Mouse (Mus musculus) embryonic facial prominence, embryonic 11.5 days (tissue): ENCODE results near the gene Gm20916. TPM values are rescaled to one million over a fixed set of nuclear protein-coding genes. Genes with fewer than 3 reads are reported as not detected.
"Not testable (repeated sequence)": the region's sequence is repeated elsewhere in the genome, so short reads cannot be mapped to it uniquely, and the experiment has no call there.

Experiments used
- ATAC-seq: fragments of 200-750 bp; cut with Nextera tagmentation; replicated peaks from 2 replicates; pipeline ENCODE4 v1.8.0; 2017; ENCODE audit warnings: low read depth; ENCODE audit not compliant: insufficient number of reproducible peaks, low FRiP score, low TSS enrichment
- DNase-seq: peaks from one replicate; pipeline ENCODE4 v3.0.0-alpha.2; 2015; ENCODE audit warnings: low spot score
- H3K27ac ChIP-seq: fragments of 300-500 bp; sonication (generic); replicated peaks from 2 replicates; pipeline ENCODE4 v1.5.1; 2014; ENCODE audit warnings: mild to moderate bottlenecking, low read depth, low read length, control low read depth
- H3K27me3 ChIP-seq: fragments of 300-500 bp; sonication (generic); 2 replicates; pipeline ENCODE4 v1.6.1; 2014; ENCODE audit warnings: mild to moderate bottlenecking, low read length, moderate library complexity, mixed read lengths; ENCODE audit not compliant: control insufficient read depth, insufficient read depth
- H3K36me3 ChIP-seq: fragments of 300-500 bp; sonication (generic); replicated peaks from 2 replicates; pipeline ENCODE4 v1.6.1; 2014; ENCODE audit warnings: low read depth, mild to moderate bottlenecking, low read length, moderate library complexity, mixed read lengths; ENCODE audit not compliant: control insufficient read depth, insufficient read depth
- H3K4me1 ChIP-seq: fragments of 300-500 bp; sonication (generic); 2 replicates; pipeline ENCODE4 v1.6.1; 2014; ENCODE audit warnings: low read length, mixed read lengths; ENCODE audit not compliant: control insufficient read depth, insufficient read depth
- H3K4me2 ChIP-seq: fragments of 300-500 bp; sonication (generic); 2 replicates; pipeline ENCODE4 v1.6.1; 2014; ENCODE audit warnings: low read depth, mild to moderate bottlenecking, control low read depth, low read length, moderate library complexity
- H3K4me3 ChIP-seq: fragments of 300-500 bp; sonication (generic); 2 replicates; pipeline ENCODE4 v1.5.1; 2014; ENCODE audit warnings: low read depth, low read length, control low read depth
- H3K9ac ChIP-seq: fragments of 300-500 bp; sonication (generic); replicated peaks from 2 replicates; pipeline ENCODE4 v1.6.1; 2014; ENCODE audit warnings: mild to moderate bottlenecking, control low read depth, low read length
- H3K9me3 ChIP-seq: fragments of 300-500 bp; sonication (generic); replicated peaks from 2 replicates; pipeline ENCODE4 v1.6.1; 2016; ENCODE audit warnings: mild to moderate bottlenecking, low read length, inconsistent platforms, mixed read lengths; ENCODE audit not compliant: control insufficient read depth
- WGBS: fragments of 180-500 bp; shearing (Covaris S2); extraction: QIAGEN DNeasy Blood & Tissue Kit; methylation state at CpG from one replicate; pipeline ENCODE4 v1.1.7; 2014; 5-methylcytosine and 5-hydroxymethylcytosine counted together
- polyA plus RNA-seq: library from polyadenylated mRNA; unstranded; fragments of >200 nt; fragmentation: Nextera tagmentation; extraction: Ambion mirVana; gene quantifications from 2 replicates; pipeline ENCODE4 v1.2.1, GENCODE M21; 2014

Gm20916 gene
- not detected in 2 replicates for polyA plus RNA-seq

DNA sequence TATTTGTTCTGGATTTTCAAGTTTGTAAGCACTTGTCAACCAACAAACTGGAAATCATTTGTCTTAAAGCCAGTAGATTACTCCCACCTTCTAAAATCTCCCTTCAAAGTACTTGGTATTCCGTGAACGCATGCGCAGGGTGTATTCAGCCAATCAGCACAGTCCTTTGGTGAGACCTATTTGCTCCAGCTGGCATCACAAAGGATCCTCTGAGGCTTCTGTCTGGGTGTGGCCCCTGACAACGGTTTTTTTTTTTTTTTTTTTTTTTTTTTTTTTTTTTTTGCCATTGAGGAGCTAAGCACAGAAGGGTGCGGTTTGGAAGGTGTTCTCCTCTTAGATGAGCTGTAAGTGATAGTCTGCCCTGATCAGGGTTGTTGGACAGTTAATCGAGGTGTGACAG lies at the start of gene Gm20916:
TSS of gene Gm20916 (plus strand) at position 301 of the 400 bp plus-strand sequence.
- H3K9me3 ChIP-seq, H3K4me2 ChIP-seq, H3K27me3 ChIP-seq, H3K36me3 ChIP-seq, H3K9ac ChIP-seq, H3K4me1 ChIP-seq, DNase-seq, H3K27ac ChIP-seq, H3K4me3 ChIP-seq, ATAC-seq: not testable (repeated sequence)
- no CpG with 5 or more reads among the region's 6 CpGs for WGBS

Other genes with a start within 250 kb of the Gm20916 start
- gene Gm20917, start 168.4 kb upstream of the Gm20916 start, polyA plus RNA-seq, result not detected in 2 replicates